Mouse (Mus musculus): ENCODE results near the gene Olig2.
"Not testable (repeated sequence)": the region's sequence is repeated elsewhere in the genome, so short reads cannot be mapped to it uniquely, and the experiment has no call there.

The Olig2 gene

GRCm38 (mm10) chr16:91226883-91227759, 1.9 kb downstream of the Olig2 start:
- in situ Hi-C loops (cut with MboI, MseI) = no loop called here

- in situ Hi-C loops (cut with MboI, MseI) = no loop called here
These were observed 2.4 kb downstream of the Olig2 start for GRCm38 (mm10) chr16:91227760-91228043.

- in situ Hi-C loops (cut with MboI, MseI) = no loop called here
These were observed 3.2 kb downstream of the Olig2 start for GRCm38 (mm10) chr16:91228238-91229071.

- in situ Hi-C loops (cut with MboI, MseI) = no loop called here
These were observed 3.8 kb downstream of the Olig2 start for GRCm38 (mm10) chr16:91229072-91229348.

GRCm38 (mm10) chr16:91229643-91230042, 4.4 kb downstream of the Olig2 start:
- in situ Hi-C loops (cut with MboI, MseI) = no loop called here

GRCm38 (mm10) chr16:91231781-91232469, 6.7 kb downstream of the Olig2 start:
- in situ Hi-C loops (cut with MboI, MseI) = no loop called here

- in situ Hi-C loops (cut with MboI, MseI) = no loop called here
These were observed 7.4 kb downstream of the Olig2 start for GRCm38 (mm10) chr16:91232470-91233240.

GRCm38 (mm10) chr16:91233241-91233944, 8.1 kb downstream of the Olig2 start:
- in situ Hi-C loops (cut with MboI, MseI) = no loop called here

GRCm38 (mm10) chr16:91239024-91239423, 13.8 kb downstream of the Olig2 start:
- in situ Hi-C loops (cut with MboI, MseI) = no loop called here

- in situ Hi-C loops (cut with MboI, MseI) = no loop called here
These were observed 21.0 kb downstream of the Olig2 start for GRCm38 (mm10) chr16:91246292-91246691.

- in situ Hi-C loops (cut with MboI, MseI) = not testable (repeated sequence)
These were observed 30.3 kb downstream of the Olig2 start for GRCm38 (mm10) chr16:91255419-91256164.

GRCm38 (mm10) chr16:91258956-91259355, 33.7 kb downstream of the Olig2 start:
- in situ Hi-C loops (cut with MboI, MseI) = no loop called here

GRCm38 (mm10) chr16:91260861-91261260, 35.6 kb downstream of the Olig2 start:
- in situ Hi-C loops (cut with MboI, MseI) = no loop called here

GRCm38 (mm10) chr16:91262467-91263220, 37.4 kb downstream of the Olig2 start:
- in situ Hi-C loops (cut with MboI, MseI) = no loop called here

GRCm38 (mm10) chr16:91265972-91266371, 40.7 kb downstream of the Olig2 start:
- in situ Hi-C loops (cut with MboI, MseI) = no loop called here

- in situ Hi-C loops (cut with MboI, MseI) = no loop called here
These were observed 43.6 kb downstream of the Olig2 start for GRCm38 (mm10) chr16:91268724-91269452.

GRCm38 (mm10) chr16:91269468-91270211, 44.4 kb downstream of the Olig2 start, which contains the start of gene Olig1:
Gene Olig1, plus strand, starts transcription at chr16:91269772.
- in situ Hi-C loops (cut with MboI, MseI) = no loop called here

Measured in T-helper 1 cell (primary cell).